Mouse (Mus musculus) MEL (cell line): ENCODE results near the gene Rasgef1b. TPM values are rescaled to one million over a fixed set of nuclear protein-coding genes. Genes with fewer than 3 reads are reported as not detected.

Source experiments
- DNase-seq: peaks from one replicate; pipeline ENCODE4 v3.0.0; 2011; ENCODE audit warnings: low read depth, low spot score
- H3K27ac ChIP-seq: 2 replicates; pipeline ENCODE4 v1.5.1; 2012; ENCODE audit warnings: low read depth, mild to moderate bottlenecking, control low read depth, low read length, moderate library complexity; ENCODE audit not compliant: control insufficient read depth
- H3K27me3 ChIP-seq, 2 experiments: fragments of 150-350 bp in 1 of 2; sonication (generic) in 1 of 2; 2 replicates each; pipeline ENCODE4 v1.6.1; 2012; ENCODE audit warnings: low read length in 2 of 2, mild to moderate bottlenecking in 2 of 2, improper control_type of control experiment in 1 of 2, moderate library complexity in 1 of 2; ENCODE audit not compliant: insufficient read depth in 2 of 2, control insufficient read depth in 1 of 2
- H3K36me3 ChIP-seq, 2 experiments: 2 replicates each; pipeline ENCODE4 v1.6.1; 2012 to 2014; ENCODE audit warnings: low read length in 2 of 2, improper control_type of control experiment in 1 of 2, inconsistent platforms in 1 of 2, mild to moderate bottlenecking in 1 of 2; ENCODE audit not compliant: insufficient read depth in 2 of 2, control insufficient read depth in 1 of 2
- H3K4me1 ChIP-seq, 2 experiments: fragments of 150-350 bp in 1 of 2; sonication (generic) in 1 of 2; 2 replicates each; pipeline ENCODE4 v1.6.1; 2012; ENCODE audit warnings: low read length in 2 of 2, improper control_type of control experiment in 1 of 2, mild to moderate bottlenecking in 1 of 2; ENCODE audit not compliant: insufficient read depth in 2 of 2, control insufficient read depth in 1 of 2
- H3K4me3 ChIP-seq, 2 experiments: fragments of 150-350 bp in 1 of 2; sonication (generic) in 1 of 2; 2 replicates each; pipeline ENCODE4 v1.5.1; 2012; ENCODE audit warnings: low read depth in 2 of 2, low read length in 2 of 2, mild to moderate bottlenecking in 2 of 2, moderate library complexity in 2 of 2, control low read depth in 1 of 2, improper control_type of control experiment in 1 of 2; ENCODE audit not compliant: control insufficient read depth in 1 of 2, insufficient read depth in 1 of 2
- H3K79me2 ChIP-seq: 2 replicates; pipeline ENCODE4 v1.6.1; 2012; ENCODE audit warnings: mild to moderate bottlenecking, low read length, moderate library complexity; ENCODE audit not compliant: control insufficient read depth, poor library complexity, insufficient read depth
- H3K9ac ChIP-seq: 2 replicates; pipeline ENCODE4 v1.6.1; 2012; ENCODE audit warnings: low read depth, mild to moderate bottlenecking, control low read depth, low read length, moderate library complexity; ENCODE audit not compliant: control insufficient read depth, poor library complexity, severe bottlenecking
- H3K9me3 ChIP-seq: fragments of 150-350 bp; sonication (generic); replicated peaks from 2 replicates; pipeline ENCODE4 v1.6.1; 2012; ENCODE audit warnings: mild to moderate bottlenecking, low read length, improper control_type of control experiment, moderate library complexity; ENCODE audit not compliant: insufficient read depth
- E2F4 ChIP-seq: IDR thresholded peaks from 2 replicates; pipeline ENCODE4 v1.6.1; 2011; ENCODE audit warnings: low read depth, low read length, improper control_type of control experiment, borderline replicate concordance
- EP300 ChIP-seq, 2 experiments: IDR thresholded peaks; 2 replicates each; pipeline ENCODE4 v1.6.1; 2011; ENCODE audit warnings: improper control_type of control experiment in 2 of 2, low read length in 2 of 2, low read depth in 1 of 2, mild to moderate bottlenecking in 1 of 2
- GABPA ChIP-seq: IDR thresholded peaks from 2 replicates; pipeline ENCODE4 v1.6.1; 2012; ENCODE audit warnings: low read depth, mild to moderate bottlenecking, inconsistent platforms, low read length, improper control_type of control experiment, moderate library complexity
- GATA1 ChIP-seq: IDR thresholded peaks from 2 replicates; pipeline ENCODE4 v1.6.1; 2011; ENCODE audit warnings: low read depth, low read length, improper control_type of control experiment
- HCFC1 ChIP-seq: IDR thresholded peaks from 2 replicates; pipeline ENCODE4 v1.6.1; 2012; ENCODE audit warnings: low read depth, mild to moderate bottlenecking, inconsistent platforms, low read length, improper control_type of control experiment, moderate library complexity
- JUND ChIP-seq: IDR thresholded peaks from 2 replicates; pipeline ENCODE4 v1.6.1; 2011; ENCODE audit warnings: low read depth, mild to moderate bottlenecking, improper control_type of control experiment, low read length
- MAX ChIP-seq: IDR thresholded peaks from 2 replicates; pipeline ENCODE4 v1.6.1; 2011; ENCODE audit warnings: low read length, improper control_type of control experiment
- MEF2A ChIP-seq: IDR thresholded peaks from 2 replicates; pipeline ENCODE4 v1.6.1; 2014; ENCODE audit warnings: low read depth, mild to moderate bottlenecking, inconsistent platforms, low read length, improper control_type of control experiment; ENCODE audit not compliant: poor library complexity, insufficient replicate concordance, severe bottlenecking; ENCODE audit errors: extremely low read depth
- MXI1 ChIP-seq: IDR thresholded peaks from 2 replicates; pipeline ENCODE4 v1.6.1; 2011; ENCODE audit warnings: mild to moderate bottlenecking, low read depth, low read length, improper control_type of control experiment
- MYC ChIP-seq: IDR thresholded peaks from 2 replicates; pipeline ENCODE4 v1.6.1; 2011; ENCODE audit warnings: low read depth, mild to moderate bottlenecking, low read length, improper control_type of control experiment, moderate library complexity
- NRF1 ChIP-seq: IDR thresholded peaks from 2 replicates; pipeline ENCODE4 v1.6.1; 2014; ENCODE audit warnings: low read depth, mild to moderate bottlenecking, inconsistent platforms, low read length, improper control_type of control experiment, moderate library complexity; ENCODE audit not compliant: poor library complexity, insufficient read depth, severe bottlenecking
- POLR2A ChIP-seq, 2 experiments: IDR thresholded peaks; 2 replicates each; pipeline ENCODE4 v1.6.1; 2011 to 2012; ENCODE audit warnings: low read length in 2 of 2, mild to moderate bottlenecking in 2 of 2, control low read depth in 1 of 2, improper control_type of control experiment in 1 of 2, low read depth in 1 of 2, moderate library complexity in 1 of 2; ENCODE audit not compliant: control insufficient read depth in 1 of 2, insufficient read depth in 1 of 2, poor library complexity in 1 of 2
- POLR2AphosphoS5 ChIP-seq: IDR thresholded peaks from 2 replicates; pipeline ENCODE4 v1.6.1; 2012; ENCODE audit warnings: low read depth, borderline replicate concordance, mild to moderate bottlenecking, inconsistent platforms, low read length, moderate library complexity, mixed read lengths
- RAD21 ChIP-seq: IDR thresholded peaks from 2 replicates; pipeline ENCODE4 v1.6.1; 2011; ENCODE audit warnings: mild to moderate bottlenecking, low read depth, low read length, improper control_type of control experiment
- SIN3A ChIP-seq: IDR thresholded peaks from 2 replicates; pipeline ENCODE4 v1.6.1; 2012; ENCODE audit warnings: low read length, improper control_type of control experiment, inconsistent platforms
- TAL1 ChIP-seq: IDR thresholded peaks from 2 replicates; pipeline ENCODE4 v1.6.1; 2012; ENCODE audit warnings: mild to moderate bottlenecking, inconsistent platforms, low read length, moderate library complexity, mixed read lengths
- TCF12 ChIP-seq: IDR thresholded peaks from 2 replicates; pipeline ENCODE4 v1.6.1; 2014; ENCODE audit warnings: low read depth, mild to moderate bottlenecking, inconsistent platforms, low read length, improper control_type of control experiment, moderate library complexity
- USF1 ChIP-seq: IDR thresholded peaks from 2 replicates; pipeline ENCODE4 v1.6.1; 2014; ENCODE audit warnings: low read depth, mild to moderate bottlenecking, inconsistent platforms, low read length, improper control_type of control experiment, moderate library complexity
- USF2 ChIP-seq, 2 experiments: IDR thresholded peaks; 2 replicates each; pipeline ENCODE4 v1.6.1; 2011 to 2012; ENCODE audit warnings: improper control_type of control experiment in 2 of 2, low read length in 2 of 2, borderline replicate concordance in 1 of 2, inconsistent platforms in 1 of 2, low read depth in 1 of 2, mild to moderate bottlenecking in 1 of 2; ENCODE audit not compliant: insufficient read depth in 1 of 2
- ZKSCAN1 ChIP-seq: IDR thresholded peaks from 2 replicates; pipeline ENCODE4 v1.6.1; 2012; ENCODE audit warnings: low read depth, mild to moderate bottlenecking, inconsistent platforms, low read length, improper control_type of control experiment, moderate library complexity
- ZNF384 ChIP-seq: IDR thresholded peaks from 2 replicates; pipeline ENCODE4 v1.6.1; 2012; ENCODE audit warnings: low read depth, mild to moderate bottlenecking, inconsistent platforms, low read length, improper control_type of control experiment
- polyA plus RNA-seq, 2 experiments: library from polyadenylated mRNA; stranded (reverse) in 1 of 2; unstranded in 1 of 2; fragments of >175 nt in 1 of 2; fragments of >200 nt in 1 of 2; gene quantifications; 2 replicates each; pipeline versions ENCODE4 v1.2.1 to v1.2.4; 2012; ENCODE audit warnings: low replicate concordance in 2 of 2, low read depth in 1 of 2; ENCODE audit not compliant: insufficient read length in 2 of 2, insufficient read depth in 1 of 2, missing spikeins in 1 of 2
- total RNA-seq: library from RNA; depleted of rRNA; stranded (reverse); fragments of 300-350 nt; gene quantifications from 2 replicates; pipeline ENCODE4 v1.2.3, GENCODE M21; 2012

The Rasgef1b gene
- total and polyA plus RNA-seq, 3 experiments, result not detected

GRCm38 (mm10) chr5:99519023-99519422 lies 209.8 kb downstream of the Rasgef1b start:
- Histone ChIP-seq H3K9ac (no peak overlapping the region), H3K27me3 (no peaks in the 10 kb centered on the region), H3K36me3 (no peaks in the 10 kb centered on the region), H3K4me3 (no peak overlapping the region), H3K4me1 (no peaks in the 10 kb centered on the region), H3K27ac (no peak overlapping the region), H3K79me2 (no peaks in the 10 kb centered on the region), H3K9me3 (no peaks in the 10 kb centered on the region)
- no peak for DNase-seq
- TF ChIP-seq SIN3A (no peak), POLR2A (IDR thresholded peaks at IDR 0.05; ENCODE audit: control insufficient read depth in 1 of 2, insufficient read depth in 1 of 2, low read depth in 1 of 2, low read length in 2 of 2, poor library complexity in 1 of 2) (no peak), GABPA (no peak), POLR2AphosphoS5 (no peak), HCFC1 (no peak), USF2 (IDR thresholded peaks at IDR 0.05; ENCODE audit: borderline replicate concordance in 1 of 2, insufficient read depth in 1 of 2, low read depth in 1 of 2, low read length in 2 of 2) (no peak), MXI1 (no peak), EP300 (IDR thresholded peaks at IDR 0.05; ENCODE audit: low read depth in 1 of 2, low read length in 2 of 2) (no peak), NRF1 (no peak), MEF2A (no peak), MYC (no peak), ZKSCAN1 (no peak)

GRCm38 (mm10) chr5:99516207-99516606 lies 212.7 kb downstream of the Rasgef1b start:
- Histone ChIP-seq H3K4me1 (no peaks in the 10 kb centered on the region), H3K79me2 (no peaks in the 10 kb centered on the region), H3K36me3 (no peaks in the 10 kb centered on the region), H3K27me3 (no peaks in the 10 kb centered on the region), H3K27ac (no peak overlapping the region), H3K9me3 (no peaks in the 10 kb centered on the region), H3K4me3 (no peak overlapping the region), H3K9ac (no peak overlapping the region)
- no peak for DNase-seq
- no peak for TF ChIP-seq NRF1
- no peak for TF ChIP-seq ZNF384
- TF ChIP-seq GATA1, result no peak
- TF ChIP-seq JUND, result no peak
- TF ChIP-seq TAL1, result no peak
- no peak for TF ChIP-seq USF1
- TF ChIP-seq SIN3A, result no peak
- TF ChIP-seq TCF12, result no peak
- TF ChIP-seq MAX, result no peak
- TF ChIP-seq E2F4, result no peak
- no peak for TF ChIP-seq GABPA
- no peak for TF ChIP-seq POLR2AphosphoS5
- no peak for TF ChIP-seq RAD21
